Mouse (Mus musculus) embryonic fibroblast, embryonic 13.5 days (primary cell): Measurements from ENCODE around the gene Thap3.

Experiments used
- CTCF ChIP-seq: IDR thresholded peaks from 2 replicates; pipeline ENCODE4 v1.5.1; 2011; ENCODE audit warnings: mild to moderate bottlenecking, control low read depth, low read length, moderate library complexity, borderline replicate concordance; ENCODE audit not compliant: insufficient read depth
- POLR2A ChIP-seq: IDR thresholded peaks from 2 replicates; pipeline ENCODE4 v1.6.1; 2011; ENCODE audit warnings: low read depth, mild to moderate bottlenecking, control low read depth, low read length, moderate library complexity

DNA sequence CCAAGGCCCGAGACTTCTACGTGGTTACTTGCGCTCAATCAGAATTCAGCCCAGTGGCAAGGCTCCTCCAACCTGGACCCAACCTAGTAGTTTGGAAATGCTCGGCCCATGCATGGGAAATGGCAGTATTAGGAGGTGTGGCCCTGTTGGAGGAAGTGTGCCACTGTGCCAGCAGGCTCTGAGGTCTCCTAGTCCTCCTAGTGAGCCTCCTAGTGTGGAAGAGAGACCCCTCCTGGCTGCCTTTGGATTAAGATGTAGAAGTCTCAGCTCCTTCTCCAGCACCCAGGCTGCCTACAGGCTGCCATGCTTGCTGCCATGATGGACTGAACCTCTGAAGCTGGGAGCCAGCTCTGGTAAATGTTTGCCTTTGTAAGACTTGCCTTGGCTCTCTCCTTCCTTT, 41.2 kb upstream of the Thap3 start:
- TF ChIP-seq CTCF (no peak), POLR2A (no peak)
